Mouse (Mus musculus): ENCODE measurements at regions not wholly inside any gene's neighbourhood (a gene's known extent, or its start where the extent isn't known, plus 50 kb on each side); places are given as distances from the start of the nearest gene placed in this dataset.

DNA sequence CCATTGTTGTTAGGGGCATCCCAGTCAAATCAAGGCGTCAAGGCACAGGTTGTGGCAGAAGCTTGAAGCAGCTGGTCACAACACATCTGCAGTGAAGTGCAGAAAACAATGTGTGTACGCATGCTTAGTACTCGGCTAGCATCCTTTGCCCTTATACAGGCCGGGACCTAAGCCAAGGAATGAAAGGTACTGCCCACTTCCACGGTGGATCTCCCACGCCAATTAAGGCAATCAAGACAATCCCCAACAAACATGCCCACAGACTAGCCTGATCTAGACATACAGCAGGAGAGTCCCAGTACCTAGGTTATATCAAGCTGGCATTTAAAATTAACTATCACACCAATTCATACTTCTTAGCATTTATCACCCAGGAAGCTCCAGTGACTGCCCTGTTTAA lies 227.5 kb upstream of the Cxcr4 start:
- Histone ChIP-seq H3K4me3 (ENCODE audit: insufficient read depth in 1 of 2, low read depth in 2 of 2, low read length in 2 of 2) (no peak overlapping the region), H3K9me3 (ENCODE audit: control insufficient read depth, low read length) (no peaks in the 10 kb centered on the region), H3K27me3 (ENCODE audit: control insufficient read depth, insufficient read depth, low read length) (no peaks in the 10 kb centered on the region), H3K27ac (no peak overlapping the region), H3K9ac (replicated peaks) (no peak overlapping the region), H3K36me3 (replicated peaks; ENCODE audit: control insufficient read depth, insufficient read depth, low read depth) (no peaks in the 10 kb centered on the region), H3K4me1 (replicated peaks; ENCODE audit: control insufficient read depth in 2 of 2, insufficient read depth in 2 of 2, low read length in 1 of 2) (no peaks in the 10 kb centered on the region), H3K4me2 (ENCODE audit: low read depth) (no peak overlapping the region)
- WGBS (ENCODE audit: insufficient replicate concordance), result 73% methylated on average over 6 of the region's 6 CpGs
- DNase-seq (ENCODE audit: low read depth in 3 of 3, low spot score in 3 of 3) (no peak), ATAC-seq (ENCODE audit: insufficient read depth) (no peak)
- TF ChIP-seq EP300 (IDR thresholded peaks at IDR 0.05; ENCODE audit: low read depth) (no peak), CTCF (IDR thresholded peaks at IDR 0.05; ENCODE audit: low read depth) (no peak)

GRCm38 (mm10) chr1:128813379-128813778 lies 221.3 kb upstream of the Cxcr4 start:
- ATAC-seq (ENCODE audit: insufficient read depth) (no peak), DNase-seq (ENCODE audit: low read depth in 3 of 3, low spot score in 3 of 3) (no peak)
- Histone ChIP-seq H3K36me3 (replicated peaks; ENCODE audit: control insufficient read depth, insufficient read depth, low read depth) (no peaks in the 10 kb centered on the region), H3K27me3 (ENCODE audit: control insufficient read depth, insufficient read depth, low read length) (no peaks in the 10 kb centered on the region), H3K9ac (replicated peaks) (no peak overlapping the region), H3K4me3 (ENCODE audit: insufficient read depth in 1 of 2, low read depth in 2 of 2, low read length in 2 of 2) (no peak overlapping the region), H3K9me3 (ENCODE audit: control insufficient read depth, low read length) (no peaks in the 10 kb centered on the region), H3K27ac (no peak overlapping the region), H3K4me2 (ENCODE audit: low read depth) (no peak overlapping the region), H3K4me1 (replicated peaks; ENCODE audit: control insufficient read depth in 2 of 2, insufficient read depth in 2 of 2, low read length in 1 of 2) (no peaks in the 10 kb centered on the region)
- TF ChIP-seq EP300 (IDR thresholded peaks at IDR 0.05; ENCODE audit: low read depth), result no peak
- TF ChIP-seq CTCF (IDR thresholded peaks at IDR 0.05; ENCODE audit: low read depth), result no peak
- WGBS (ENCODE audit: insufficient replicate concordance), result 54% methylated on average over 5 of the region's 5 CpGs

GRCm38 (mm10) chr1:128810860-128811259 lies 218.8 kb upstream of the Cxcr4 start:
- Histone ChIP-seq H3K9me3 (ENCODE audit: control insufficient read depth, low read length) (no peaks in the 10 kb centered on the region), H3K9ac (replicated peaks) (no peak overlapping the region), H3K36me3 (replicated peaks; ENCODE audit: control insufficient read depth, insufficient read depth, low read depth) (no peaks in the 10 kb centered on the region), H3K4me3 (ENCODE audit: insufficient read depth in 1 of 2, low read depth in 2 of 2, low read length in 2 of 2) (no peak overlapping the region), H3K4me1 (replicated peaks; ENCODE audit: control insufficient read depth in 2 of 2, insufficient read depth in 2 of 2, low read length in 1 of 2) (no peaks in the 10 kb centered on the region), H3K27ac (no peak overlapping the region), H3K4me2 (ENCODE audit: low read depth) (no peak overlapping the region), H3K27me3 (ENCODE audit: control insufficient read depth, insufficient read depth, low read length) (no peaks in the 10 kb centered on the region)
- 58% methylated on average over 3 of the region's 3 CpGs for WGBS (ENCODE audit: insufficient replicate concordance)
- ATAC-seq (ENCODE audit: insufficient read depth) (no peak), DNase-seq (ENCODE audit: low read depth in 3 of 3, low spot score in 3 of 3) (no peak)
- no peak for TF ChIP-seq CTCF (IDR thresholded peaks at IDR 0.05; ENCODE audit: low read depth)
- TF ChIP-seq EP300 (IDR thresholded peaks at IDR 0.05; ENCODE audit: low read depth), result no peak

DNA sequence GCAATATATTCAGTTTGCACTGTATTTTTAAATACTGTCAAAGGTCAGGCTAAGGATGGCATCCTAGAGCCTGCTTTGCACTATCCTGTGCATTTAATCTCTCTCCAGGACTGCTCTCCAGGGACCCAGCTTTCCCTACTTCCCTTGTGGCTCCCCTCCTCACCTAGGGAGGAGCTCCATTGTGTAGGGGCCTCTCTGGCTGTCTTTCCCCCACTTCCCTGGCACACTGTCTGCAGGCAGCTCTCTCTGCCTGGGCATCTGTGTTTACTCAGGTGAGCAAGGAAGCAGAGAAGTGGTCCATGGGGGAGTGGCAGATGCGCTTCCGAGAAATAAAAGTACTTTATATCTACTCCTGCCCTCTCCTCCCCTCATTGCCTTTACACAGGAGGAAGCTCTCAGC lies 218.0 kb upstream of the Cxcr4 start:
- DNase-seq (ENCODE audit: low read depth in 3 of 3, low spot score in 3 of 3), result no peak
- no peak overlapping the region for H3K4me2 ChIP-seq (ENCODE audit: low read depth)
- no peak overlapping the region for H3K4me3 ChIP-seq (ENCODE audit: insufficient read depth in 1 of 2, low read depth in 2 of 2, low read length in 2 of 2)
- H3K4me1 ChIP-seq (replicated peaks; ENCODE audit: control insufficient read depth in 2 of 2, insufficient read depth in 2 of 2, low read length in 1 of 2), result no peaks in the 10 kb centered on the region
- no peaks in the 10 kb centered on the region for H3K36me3 ChIP-seq (replicated peaks; ENCODE audit: control insufficient read depth, insufficient read depth, low read depth)
- WGBS (ENCODE audit: insufficient replicate concordance), result 80% methylated on average over 2 of the region's 2 CpGs
- no peaks in the 10 kb centered on the region for H3K27me3 ChIP-seq (ENCODE audit: control insufficient read depth, insufficient read depth, low read length)
- ATAC-seq (ENCODE audit: insufficient read depth), result no peak
- no peak overlapping the region for H3K27ac ChIP-seq
- no peaks in the 10 kb centered on the region for H3K9me3 ChIP-seq (ENCODE audit: control insufficient read depth, low read length)
- no peak overlapping the region for H3K9ac ChIP-seq (replicated peaks)
- no peak for TF ChIP-seq CTCF (IDR thresholded peaks at IDR 0.05; ENCODE audit: low read depth)
- TF ChIP-seq EP300 (IDR thresholded peaks at IDR 0.05; ENCODE audit: low read depth), result no peak

GRCm38 (mm10) chr1:128809601-128810000 lies 217.5 kb upstream of the Cxcr4 start:
- Histone ChIP-seq H3K36me3 (replicated peaks; ENCODE audit: control insufficient read depth, insufficient read depth, low read depth) (no peaks in the 10 kb centered on the region), H3K27me3 (ENCODE audit: control insufficient read depth, insufficient read depth, low read length) (no peaks in the 10 kb centered on the region), H3K9ac (replicated peaks) (no peak overlapping the region), H3K4me2 (ENCODE audit: low read depth) (no peak overlapping the region), H3K9me3 (ENCODE audit: control insufficient read depth, low read length) (no peaks in the 10 kb centered on the region), H3K4me3 (ENCODE audit: insufficient read depth in 1 of 2, low read depth in 2 of 2, low read length in 2 of 2) (no peak overlapping the region), H3K27ac (no peak overlapping the region), H3K4me1 (replicated peaks; ENCODE audit: control insufficient read depth in 2 of 2, insufficient read depth in 2 of 2, low read length in 1 of 2) (no peaks in the 10 kb centered on the region)
- 61% methylated on average over 8 of the region's 8 CpGs for WGBS (ENCODE audit: insufficient replicate concordance)
- DNase-seq (ENCODE audit: low read depth in 3 of 3, low spot score in 3 of 3), result no peak
- ATAC-seq (ENCODE audit: insufficient read depth), result no peak
- TF ChIP-seq CTCF (IDR thresholded peaks at IDR 0.05; ENCODE audit: low read depth) (no peak), EP300 (IDR thresholded peaks at IDR 0.05; ENCODE audit: low read depth) (no peak)

All from liver, embryonic 14.5 days (tissue).